Mouse (Mus musculus) layer of hippocampus, adult 18-20 months (tissue): ENCODE results near the gene Pdcl3. TPM values are rescaled to one million over a fixed set of nuclear protein-coding genes. Genes with fewer than 3 reads are reported as not detected.
A peak's percentile ranks its signal among the peaks of the same experiment; 100 is the strongest.

ENCODE experiments used
- DNase-seq, 2 experiments: peaks; one replicate each; pipeline ENCODE4 v3.0.0; 2022; ENCODE audit warnings: low spot score in 2 of 2
- long read RNA-seq: library from polyadenylated mRNA; stranded (forward); transcript quantifications from one replicate; pipeline ENCODE4 v2.0.0, GENCODE M21; 2021
- total RNA-seq, 2 experiments: library from RNA; stranded (reverse); gene quantifications; 2 replicates each; pipeline ENCODE4 v1.2.3; 2021

Pdcl3 gene
- total RNA-seq, result 10 to 100 TPM; 32.1 to 35.8 TPM
- long read RNA-seq, transcript Pdcl3-201 (6 exons, 3,914 nt), result major isoform, 22 of 28 reads
- long read RNA-seq, partial matches to known transcripts, result 1 of 28 reads
- long read RNA-seq, other reads (novel, unspliced or antisense), result 5 of 28 reads

GRCm38 (mm10) chr1:38985308-38985707 lies at the start of gene Pdcl3:
Pdcl3 (plus strand) TSS chr1:38985608.
- no peak for DNase-seq

- peak in 1 of 2 experiments; percentile 28 for DNase-seq
Measured at GRCm38 (mm10) chr1:38936780-38937179, 48.6 kb upstream of the Pdcl3 start.

GRCm38 (mm10) chr1:38938849-38939248 lies 46.6 kb upstream of the Pdcl3 start, which contains the start of gene Nms:
Nms (plus strand) TSS chr1:38939149.
- DNase-seq, result no peak

GRCm38 (mm10) chr1:38939608-38940007 lies 45.8 kb upstream of the Pdcl3 start:
- no peak for DNase-seq

- DNase-seq, result no peak
Measured at GRCm38 (mm10) chr1:38956457-38956856, 29.0 kb upstream of the Pdcl3 start.

GRCm38 (mm10) chr1:38969116-38969515 lies 16.3 kb upstream of the Pdcl3 start:
- DNase-seq, result no peak

GRCm38 (mm10) chr1:38971712-38972111 lies 13.7 kb upstream of the Pdcl3 start:
- peak in 1 of 2 experiments; percentile 10 for DNase-seq

- DNase-seq, result no peak
Measured at GRCm38 (mm10) chr1:38972986-38973592, 12.3 kb upstream of the Pdcl3 start.

GRCm38 (mm10) chr1:38979953-38980352 lies 5.5 kb upstream of the Pdcl3 start:
- DNase-seq, result no peak

GRCm38 (mm10) chr1:38983870-38984269 lies 1.5 kb upstream of the Pdcl3 start:
- DNase-seq, result no peak

- peak; percentile 95 for DNase-seq
Measured at GRCm38 (mm10) chr1:38987080-38987864, 1.9 kb downstream of the Pdcl3 start.

- no peak for DNase-seq
Measured at GRCm38 (mm10) chr1:38987865-38988211, 2.4 kb downstream of the Pdcl3 start.

- DNase-seq, result no peak
Measured at GRCm38 (mm10) chr1:38988357-38988756, 2.9 kb downstream of the Pdcl3 start.

- no peak for DNase-seq
Measured at GRCm38 (mm10) chr1:38992365-38992764, 7.0 kb downstream of the Pdcl3 start.

GRCm38 (mm10) chr1:39001106-39001505 lies 15.7 kb downstream of the Pdcl3 start:
- DNase-seq, result peak; percentile 62 to 90

- no peak for DNase-seq
Measured at GRCm38 (mm10) chr1:39005751-39006354, 20.4 kb downstream of the Pdcl3 start.

- no peak for DNase-seq
Measured at GRCm38 (mm10) chr1:39006830-39007829, 21.7 kb downstream of the Pdcl3 start.

- DNase-seq, result peak; percentile 79 to 95
Measured at GRCm38 (mm10) chr1:39010583-39011021, 25.2 kb downstream of the Pdcl3 start.

GRCm38 (mm10) chr1:39012576-39012975 lies 27.2 kb downstream of the Pdcl3 start:
- DNase-seq, result peak; percentile 40 to 70

GRCm38 (mm10) chr1:39013843-39014242 lies 28.4 kb downstream of the Pdcl3 start:
- DNase-seq, result peak; percentile 51 to 73

GRCm38 (mm10) chr1:39015529-39015928 lies 30.1 kb downstream of the Pdcl3 start:
- DNase-seq, result no peak
